Mouse (Mus musculus): ENCODE results near the gene Smpd3.

DNA sequence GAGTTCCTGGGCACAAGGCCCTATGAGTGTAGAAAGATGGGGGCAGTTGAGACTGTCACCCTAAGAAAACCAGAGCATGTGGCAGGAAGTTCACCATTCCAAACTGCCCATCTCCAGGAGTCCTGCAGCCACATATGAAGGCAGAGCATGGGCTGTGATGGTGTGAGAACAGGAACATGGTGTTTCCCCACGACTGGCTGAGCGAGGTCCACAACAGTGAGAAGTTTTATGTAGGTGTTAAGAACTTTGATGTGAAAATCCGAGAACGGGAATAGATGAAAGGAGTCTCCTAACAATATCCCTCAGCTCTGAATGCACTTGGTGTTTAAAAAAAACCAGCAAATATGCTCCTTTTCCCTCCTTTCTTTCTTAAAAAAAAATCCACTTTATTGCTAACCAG, 5.3 kb downstream of the Smpd3 start:
- TF ChIP-seq CTCF (IDR thresholded peaks at IDR 0.05; ENCODE audit: insufficient read depth, low read depth, low read length) (no peak), POLR2A (IDR thresholded peaks at IDR 0.05; ENCODE audit: insufficient read depth, low read depth, low read length) (no peak)
